Mouse (Mus musculus): ENCODE measurements around the gene Cbx2. TPM values are rescaled to one million over a fixed set of nuclear protein-coding genes. Genes with fewer than 3 reads are reported as not detected.
A peak's percentile ranks its signal among the peaks of the same experiment; 100 is the strongest.

The Cbx2 gene
- total RNA-seq, 1 experiment from 2014 or later: 8.3 TPM

GRCm38 (mm10) chr11:119007461-119008456 is 15.0 kb upstream of the Cbx2 start:
- no peak for ATAC-seq (replicated peaks; ENCODE audit: low read depth, poor library complexity, severe bottlenecking)

GRCm38 (mm10) chr11:119014455-119014854 is 8.3 kb upstream of the Cbx2 start:
- ATAC-seq (replicated peaks; ENCODE audit: low read depth, poor library complexity, severe bottlenecking): no peak

- no peak for ATAC-seq (replicated peaks; ENCODE audit: low read depth, poor library complexity, severe bottlenecking)
Measured at GRCm38 (mm10) chr11:119017506-119017905, 5.3 kb upstream of the Cbx2 start.

GRCm38 (mm10) chr11:119021180-119021579 is 1.6 kb upstream of the Cbx2 start:
- ATAC-seq (replicated peaks; ENCODE audit: low read depth, poor library complexity, severe bottlenecking): no peak

GRCm38 (mm10) chr11:119022068-119022894 is 481 bp upstream of the Cbx2 start:
- no peak; the same call in 1 of the 2 replicates for ATAC-seq (replicated peaks; ENCODE audit: low read depth, poor library complexity, severe bottlenecking)

GRCm38 (mm10) chr11:119023616-119023980 is 836 bp downstream of the Cbx2 start:
- no peak for ATAC-seq (replicated peaks; ENCODE audit: low read depth, poor library complexity, severe bottlenecking)

GRCm38 (mm10) chr11:119024260-119024659 is 1.5 kb downstream of the Cbx2 start:
- peak; percentile 29; the same call in 1 of the 2 replicates for ATAC-seq (replicated peaks; ENCODE audit: low read depth, poor library complexity, severe bottlenecking)

GRCm38 (mm10) chr11:119026203-119026602 is 3.4 kb downstream of the Cbx2 start:
- ATAC-seq (replicated peaks; ENCODE audit: low read depth, poor library complexity, severe bottlenecking): no peak

- ATAC-seq (replicated peaks; ENCODE audit: low read depth, poor library complexity, severe bottlenecking): peak; percentile 87
Measured at GRCm38 (mm10) chr11:119033874-119034558, 11.3 kb downstream of the Cbx2 start.

- no peak for ATAC-seq (replicated peaks; ENCODE audit: low read depth, poor library complexity, severe bottlenecking)
Measured at GRCm38 (mm10) chr11:119034635-119035034, 11.9 kb downstream of the Cbx2 start.

- ATAC-seq (replicated peaks; ENCODE audit: low read depth, poor library complexity, severe bottlenecking): no peak
Measured at GRCm38 (mm10) chr11:119035094-119035685, 12.4 kb downstream of the Cbx2 start.

- ATAC-seq (replicated peaks; ENCODE audit: low read depth, poor library complexity, severe bottlenecking): no peak
Measured at GRCm38 (mm10) chr11:119035686-119036165, 13.0 kb downstream of the Cbx2 start.

- no peak for ATAC-seq (replicated peaks; ENCODE audit: low read depth, poor library complexity, severe bottlenecking)
Measured at GRCm38 (mm10) chr11:119036447-119036846, 13.7 kb downstream of the Cbx2 start.

- ATAC-seq (replicated peaks; ENCODE audit: low read depth, poor library complexity, severe bottlenecking): no peak
Measured at GRCm38 (mm10) chr11:119036934-119037779, 14.4 kb downstream of the Cbx2 start.

GRCm38 (mm10) chr11:119037780-119038401 is 15.1 kb downstream of the Cbx2 start:
- ATAC-seq (replicated peaks; ENCODE audit: low read depth, poor library complexity, severe bottlenecking): no peak

- ATAC-seq (replicated peaks; ENCODE audit: low read depth, poor library complexity, severe bottlenecking): no peak
Measured at GRCm38 (mm10) chr11:119038744-119039484, 16.2 kb downstream of the Cbx2 start.

GRCm38 (mm10) chr11:119039732-119040512 is 17.2 kb downstream of the Cbx2 start:
- 0 out of 2 replicates have a peak, but pooled peaks have one; percentile 15 for ATAC-seq (replicated peaks; ENCODE audit: low read depth, poor library complexity, severe bottlenecking)
